Mouse (Mus musculus): ENCODE data around the gene Nup50. TPM values are rescaled to one million over a fixed set of nuclear protein-coding genes. Genes with fewer than 3 reads are reported as not detected.

Gene Nup50
- polyA plus RNA-seq, 1 experiment from 2014 or later = 20.4 TPM

GRCm38 (mm10) chr15:84953259-84953658, 30.0 kb downstream of the Nup50 start:
- 91% methylated on average over 11 of the region's 11 CpGs for WGBS
- H3K9me3 ChIP-seq = no peaks in the 10 kb centered on the region
- H3K27me3 ChIP-seq (replicated peaks) = no peaks in the 10 kb centered on the region
- no peak overlapping the region for H3K27ac ChIP-seq (replicated peaks)
- H3K4me1 ChIP-seq = peaks cover 19% of the 10 kb centered on the region
- peaks cover 75% of the 10 kb centered on the region for H3K36me3 ChIP-seq
- no peak overlapping the region for H3K9ac ChIP-seq
- H3K4me2 ChIP-seq = no peak overlapping the region
- H3K4me3 ChIP-seq = no peak overlapping the region
- no peak for ATAC-seq (ENCODE audit: extremely low read depth, insufficient number of reproducible peaks, low FRiP score, low TSS enrichment)

- WGBS = 40% methylated on average over 3 of the region's 3 CpGs
- H3K4me1 ChIP-seq = 0 out of 2 replicates have a peak, but pooled peaks cover 8% of the 10 kb centered on the region
- no peaks in the 10 kb centered on the region for H3K9me3 ChIP-seq
- no peaks in the 10 kb centered on the region for H3K27me3 ChIP-seq (replicated peaks)
- peaks cover 36% of the 10 kb centered on the region for H3K36me3 ChIP-seq
- H3K27ac ChIP-seq (replicated peaks) = no peak overlapping the region
- ATAC-seq (ENCODE audit: extremely low read depth, insufficient number of reproducible peaks, low FRiP score, low TSS enrichment) = no peak
- no peak overlapping the region for H3K9ac ChIP-seq
- no peak overlapping the region for H3K4me2 ChIP-seq
- no peak overlapping the region for H3K4me3 ChIP-seq
These were observed 34.6 kb downstream of the Nup50 start for GRCm38 (mm10) chr15:84957851-84958250.

- WGBS = 83% methylated on average over 3 of the region's 3 CpGs
- 0 out of 2 replicates have a peak, but pooled peaks cover 8% of the 10 kb centered on the region for H3K4me1 ChIP-seq
- no peak overlapping the region for H3K27ac ChIP-seq (replicated peaks)
- peaks cover 32% of the 10 kb centered on the region for H3K36me3 ChIP-seq
- no peak for ATAC-seq (ENCODE audit: extremely low read depth, insufficient number of reproducible peaks, low FRiP score, low TSS enrichment)
- no peaks in the 10 kb centered on the region for H3K9me3 ChIP-seq
- H3K4me2 ChIP-seq = no peak overlapping the region
- no peaks in the 10 kb centered on the region for H3K27me3 ChIP-seq (replicated peaks)
- H3K4me3 ChIP-seq = no peak overlapping the region
- H3K9ac ChIP-seq = no peak overlapping the region
These were observed 35.1 kb downstream of the Nup50 start for GRCm38 (mm10) chr15:84958331-84958730.

GRCm38 (mm10) chr15:84959891-84960290, 36.7 kb downstream of the Nup50 start:
- no peaks in the 10 kb centered on the region for H3K27me3 ChIP-seq (replicated peaks)
- 0 out of 2 replicates have a peak, but pooled peaks cover 8% of the 10 kb centered on the region for H3K4me1 ChIP-seq
- WGBS = 83% methylated on average over 6 of the region's 6 CpGs
- no peak overlapping the region for H3K4me3 ChIP-seq
- peaks cover 22% of the 10 kb centered on the region for H3K36me3 ChIP-seq
- ATAC-seq (ENCODE audit: extremely low read depth, insufficient number of reproducible peaks, low FRiP score, low TSS enrichment) = no peak
- H3K27ac ChIP-seq (replicated peaks) = no peak overlapping the region
- H3K9ac ChIP-seq = no peak overlapping the region
- H3K9me3 ChIP-seq = no peaks in the 10 kb centered on the region
- no peak overlapping the region for H3K4me2 ChIP-seq

GRCm38 (mm10) chr15:84960692-84961091, 37.5 kb downstream of the Nup50 start:
- Histone ChIP-seq H3K27me3 (replicated peaks) (no peaks in the 10 kb centered on the region), H3K36me3 (peaks cover 14% of the 10 kb centered on the region), H3K4me2 (no peak overlapping the region), H3K4me1 (0 out of 2 replicates have a peak, but pooled peaks cover 8% of the 10 kb centered on the region), H3K9me3 (no peaks in the 10 kb centered on the region), H3K27ac (replicated peaks) (no peak overlapping the region), H3K9ac (no peak overlapping the region), H3K4me3 (no peak overlapping the region)
- WGBS = 25% methylated on average over 8 of the region's 8 CpGs
- ATAC-seq (ENCODE audit: extremely low read depth, insufficient number of reproducible peaks, low FRiP score, low TSS enrichment) = no peak

- Histone ChIP-seq H3K9me3 (no peaks in the 10 kb centered on the region), H3K4me3 (no peak overlapping the region), H3K9ac (no peak overlapping the region), H3K27me3 (replicated peaks) (no peaks in the 10 kb centered on the region), H3K4me1 (0 out of 2 replicates have a peak, but pooled peaks cover 8% of the 10 kb centered on the region), H3K36me3 (peaks cover 9% of the 10 kb centered on the region; the same call in 1 of the 2 replicates), H3K4me2 (no peak overlapping the region), H3K27ac (replicated peaks) (no peak overlapping the region)
- WGBS = 85% methylated on average over 2 of the region's 2 CpGs
- ATAC-seq (ENCODE audit: extremely low read depth, insufficient number of reproducible peaks, low FRiP score, low TSS enrichment) = no peak
These were observed 39.3 kb downstream of the Nup50 start for GRCm38 (mm10) chr15:84962518-84962917.

GRCm38 (mm10) chr15:84964771-84965170, 41.6 kb downstream of the Nup50 start:
- no peak for ATAC-seq (ENCODE audit: extremely low read depth, insufficient number of reproducible peaks, low FRiP score, low TSS enrichment)
- H3K9ac ChIP-seq = no peak overlapping the region
- 0 out of 2 replicates have a peak, but pooled peaks cover 4% of the 10 kb centered on the region for H3K4me1 ChIP-seq
- H3K27ac ChIP-seq (replicated peaks) = no peak overlapping the region
- H3K9me3 ChIP-seq = no peaks in the 10 kb centered on the region
- no peak overlapping the region for H3K4me2 ChIP-seq
- no peaks in the 10 kb centered on the region for H3K36me3 ChIP-seq
- no peaks in the 10 kb centered on the region for H3K27me3 ChIP-seq (replicated peaks)
- H3K4me3 ChIP-seq = no peak overlapping the region
- WGBS = 83% methylated on average over 5 of the region's 5 CpGs

GRCm38 (mm10) chr15:84965575-84966360, 42.6 kb downstream of the Nup50 start:
- H3K9me3 ChIP-seq = no peaks in the 10 kb centered on the region
- 51% methylated on average over 7 of the region's 7 CpGs for WGBS
- H3K27ac ChIP-seq (replicated peaks) = no peak overlapping the region

GRCm38 (mm10) chr15:84968534-84968933, 45.3 kb downstream of the Nup50 start:
- H3K9me3 ChIP-seq = no peaks in the 10 kb centered on the region
- no peak overlapping the region for H3K27ac ChIP-seq (replicated peaks)
- no peaks in the 10 kb centered on the region for H3K4me1 ChIP-seq
- no peak overlapping the region for H3K4me2 ChIP-seq
- H3K4me3 ChIP-seq = no peak overlapping the region
- ATAC-seq (ENCODE audit: extremely low read depth, insufficient number of reproducible peaks, low FRiP score, low TSS enrichment) = no peak
- H3K36me3 ChIP-seq = no peaks in the 10 kb centered on the region
- 80% methylated on average over 4 of the region's 4 CpGs for WGBS
- no peaks in the 10 kb centered on the region for H3K27me3 ChIP-seq (replicated peaks)
- no peak overlapping the region for H3K9ac ChIP-seq

More at GRCm38 (mm10) chr15:84965575-84966360, 42.6 kb downstream of the Nup50 start:
- Histone ChIP-seq H3K9ac (no peak overlapping the region), H3K36me3 (no peaks in the 10 kb centered on the region), H3K4me3 (no peak overlapping the region), H3K27me3 (replicated peaks) (no peaks in the 10 kb centered on the region), H3K4me2 (no peak overlapping the region), H3K4me1 (0 out of 2 replicates have a peak, but pooled peaks cover under 1% of the 10 kb centered on the region)
- no peak for ATAC-seq (ENCODE audit: extremely low read depth, insufficient number of reproducible peaks, low FRiP score, low TSS enrichment)

- no peak for ATAC-seq (ENCODE audit: extremely low read depth, insufficient number of reproducible peaks, low FRiP score, low TSS enrichment)
- H3K9me3 ChIP-seq = no peaks in the 10 kb centered on the region
These were observed 49.8 kb downstream of the Nup50 start for GRCm38 (mm10) chr15:84972860-84973543.

GRCm38 (mm10) chr15:84973544-84973871, 50.3 kb downstream of the Nup50 start:
- H3K9ac ChIP-seq = no peak overlapping the region
- no peaks in the 10 kb centered on the region for H3K36me3 ChIP-seq
- no peak overlapping the region for H3K4me3 ChIP-seq
- H3K4me2 ChIP-seq = no peak overlapping the region
- 58% methylated on average over 3 of the region's 3 CpGs for WGBS
- H3K9me3 ChIP-seq = no peaks in the 10 kb centered on the region
- no peak; the same call in 1 of the 2 replicates for ATAC-seq (ENCODE audit: extremely low read depth, insufficient number of reproducible peaks, low FRiP score, low TSS enrichment)
- H3K27ac ChIP-seq (replicated peaks) = no peak overlapping the region
- peaks cover 17% of the 10 kb centered on the region for H3K4me1 ChIP-seq
- no peaks in the 10 kb centered on the region for H3K27me3 ChIP-seq (replicated peaks)

More at GRCm38 (mm10) chr15:84972860-84973543, 49.8 kb downstream of the Nup50 start:
- Histone ChIP-seq H3K9ac (no peak overlapping the region), H3K27ac (replicated peaks) (no peak overlapping the region), H3K36me3 (no peaks in the 10 kb centered on the region), H3K4me1 (peaks cover 17% of the 10 kb centered on the region), H3K4me3 (no peak overlapping the region), H3K4me2 (no peak overlapping the region), H3K27me3 (replicated peaks) (no peaks in the 10 kb centered on the region)
- WGBS = 73% methylated on average over 8 of the region's 8 CpGs

All from heart, embryonic 13.5 days (tissue).